Mouse (Mus musculus) spleen, postnatal 14 days (tissue): Measurements from ENCODE around the gene March5.
"Not testable (repeated sequence)": the region's sequence is repeated elsewhere in the genome, so short reads cannot be mapped to it uniquely, and the experiment has no call there.

Source experiments
- DNase-seq, 2 experiments: peaks; one replicate each; pipeline ENCODE4 v3.0.0; 2021 to 2022; ENCODE audit warnings: low spot score in 2 of 2

March5 gene

DNA sequence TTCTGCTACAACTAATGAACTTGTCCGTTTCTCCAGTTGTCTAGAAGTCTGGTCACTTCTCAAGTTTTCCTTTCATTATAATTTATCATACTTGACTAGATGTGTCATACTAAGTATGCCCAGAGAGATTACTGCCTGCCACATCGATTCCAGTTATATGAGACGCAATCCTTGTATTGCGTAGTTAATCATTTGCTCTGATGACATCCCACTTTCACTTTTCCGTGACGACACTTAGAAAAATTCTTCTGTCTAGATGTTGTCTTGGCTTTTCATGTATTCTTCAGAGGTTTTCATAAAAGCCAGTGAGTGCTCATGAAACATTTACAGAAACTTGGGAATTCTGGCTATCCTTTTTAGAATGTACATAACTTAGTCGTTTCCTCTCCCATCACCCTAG is 1.6 kb downstream of the March5 start:
- no peak for DNase-seq

DNA sequence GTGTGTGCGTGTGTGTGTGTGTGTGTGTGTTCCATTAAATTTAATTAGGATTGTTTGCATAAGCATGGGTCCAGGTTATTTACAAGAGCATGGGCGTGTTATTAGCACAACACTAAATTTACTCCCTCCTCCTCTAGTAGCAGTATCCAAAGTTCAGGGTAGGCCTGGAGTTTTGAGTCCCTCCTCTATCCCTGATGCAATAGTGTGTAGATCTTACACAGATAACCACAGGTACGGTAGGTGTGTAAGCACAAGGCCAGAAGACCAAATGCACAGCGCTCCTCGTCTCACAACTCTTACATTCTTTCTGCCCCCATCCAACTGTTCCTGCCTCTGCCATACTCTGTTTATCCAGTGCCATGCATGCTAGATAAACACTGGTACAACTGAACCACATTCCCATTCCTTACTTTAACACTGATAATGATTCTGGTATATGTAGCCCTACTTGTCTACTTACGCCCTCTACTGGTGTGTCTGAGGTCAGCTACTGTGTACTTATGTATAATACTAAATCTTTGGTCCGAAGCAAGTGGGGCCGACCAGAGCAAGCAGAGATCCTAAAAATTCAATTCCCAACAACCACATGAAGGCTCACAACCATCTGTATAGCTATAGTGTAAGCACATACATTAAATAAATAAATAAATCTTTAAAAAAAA is 2.3 kb downstream of the March5 start:
- no peak for DNase-seq

DNA sequence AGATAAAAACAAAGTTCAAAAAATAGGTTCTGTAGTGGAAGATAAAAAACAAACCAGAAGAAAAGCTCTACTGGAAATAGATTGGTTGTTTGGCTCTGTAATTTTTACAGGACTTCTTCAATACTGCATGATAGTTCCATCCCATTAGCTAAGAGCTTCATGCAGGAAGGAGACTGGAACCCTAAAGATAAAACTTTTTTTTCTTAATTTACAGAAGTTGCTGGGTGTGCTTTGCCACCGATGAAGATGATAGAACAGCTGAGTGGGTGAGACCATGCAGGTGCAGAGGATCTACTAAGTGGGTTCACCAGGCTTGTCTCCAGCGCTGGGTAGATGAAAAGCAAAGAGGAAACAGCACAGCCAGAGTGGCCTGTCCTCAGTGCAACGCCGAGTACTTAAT is 3.1 kb downstream of the March5 start:
- no peak for DNase-seq

DNA sequence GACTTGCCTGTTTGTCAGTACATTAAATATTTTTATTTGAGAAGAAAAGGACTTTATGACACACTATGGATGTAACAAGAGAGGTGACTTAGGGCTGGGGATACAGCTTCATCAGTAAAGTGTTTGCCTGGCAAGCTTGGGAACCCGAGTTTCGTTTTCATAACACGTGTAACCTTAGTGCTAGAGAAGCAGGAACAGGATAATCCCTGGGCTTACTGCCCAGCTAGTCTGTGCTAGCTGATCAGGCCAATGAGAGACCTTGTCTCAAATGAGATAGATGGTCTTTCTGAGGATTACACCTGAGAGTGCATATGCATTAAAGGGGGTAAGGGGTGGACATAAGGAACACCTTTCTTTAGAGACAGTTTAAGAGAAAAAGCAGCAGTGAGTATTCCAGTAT is 4.1 kb downstream of the March5 start:
- no peak for DNase-seq

DNA sequence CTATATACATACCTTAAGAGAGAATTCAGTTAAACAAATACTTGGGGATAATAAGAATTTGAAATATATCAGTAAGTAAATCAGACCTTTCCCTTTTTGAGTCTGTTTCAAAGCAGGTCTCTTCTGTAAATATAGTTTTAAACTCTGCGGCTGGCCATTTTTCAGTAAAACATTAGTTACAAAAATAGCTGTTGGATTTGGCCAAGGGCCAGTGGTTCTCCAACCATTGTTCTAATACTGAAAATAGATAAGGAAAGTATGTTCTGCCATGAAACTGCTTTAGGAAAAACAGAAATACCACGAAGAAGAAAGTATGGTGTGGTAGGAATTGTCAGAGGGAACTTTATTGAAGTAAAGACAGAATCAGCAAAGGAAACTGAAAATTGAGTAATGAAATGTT is 7.4 kb downstream of the March5 start:
- DNase-seq, result no peak

DNA sequence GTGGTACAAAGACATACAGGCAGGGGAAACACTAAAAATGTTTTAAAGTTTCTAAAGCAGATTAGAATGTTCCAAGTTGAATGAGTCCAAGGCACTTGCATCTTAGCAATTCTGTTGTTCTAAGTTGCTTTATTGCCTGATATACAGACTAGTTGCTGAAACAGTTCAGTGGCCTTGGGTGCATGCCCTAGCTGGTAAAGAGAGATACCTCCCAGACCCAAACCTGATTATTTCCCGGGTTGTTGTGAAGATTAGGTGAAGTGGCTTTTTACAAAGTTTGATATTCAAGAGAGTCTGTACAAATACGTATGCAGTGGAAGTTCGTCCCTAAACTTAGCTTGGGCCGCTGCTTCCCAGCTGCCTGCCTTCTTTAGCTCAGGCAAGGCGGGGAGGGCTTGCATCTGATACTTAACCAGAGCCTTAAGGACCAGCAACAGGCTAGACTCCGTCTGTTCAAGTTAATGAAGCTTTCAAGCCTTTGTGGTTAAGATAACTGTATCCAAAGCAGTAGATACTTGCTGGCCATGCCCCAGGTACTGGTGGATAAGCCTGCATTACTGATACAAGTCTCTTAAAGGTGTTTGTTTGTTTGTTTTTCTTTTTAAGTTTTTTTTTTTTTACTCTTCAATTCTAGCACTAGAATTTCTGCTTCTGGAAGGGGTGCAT is 18.0 kb downstream of the March5 start:
- no peak for DNase-seq

DNA sequence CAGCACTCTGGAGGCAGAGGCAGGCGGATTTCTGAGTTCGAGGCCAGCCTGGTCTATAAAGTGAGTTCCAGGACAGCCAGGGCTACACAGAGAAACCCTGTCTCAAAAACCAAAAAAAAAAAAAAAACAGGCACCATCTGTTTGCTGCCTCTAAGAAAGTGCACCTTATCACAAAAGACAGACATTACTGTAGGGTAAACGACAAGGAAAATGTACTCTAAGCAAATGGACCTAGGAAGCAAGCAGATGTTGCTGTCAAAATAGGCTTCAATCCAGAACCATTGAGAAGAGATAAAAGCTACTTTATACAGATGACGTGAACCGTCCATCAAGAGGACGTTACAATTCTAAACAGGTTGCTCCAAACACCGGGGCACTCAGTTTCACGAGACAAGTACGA is 25.3 kb downstream of the March5 start:
- not testable (repeated sequence) for DNase-seq

DNA sequence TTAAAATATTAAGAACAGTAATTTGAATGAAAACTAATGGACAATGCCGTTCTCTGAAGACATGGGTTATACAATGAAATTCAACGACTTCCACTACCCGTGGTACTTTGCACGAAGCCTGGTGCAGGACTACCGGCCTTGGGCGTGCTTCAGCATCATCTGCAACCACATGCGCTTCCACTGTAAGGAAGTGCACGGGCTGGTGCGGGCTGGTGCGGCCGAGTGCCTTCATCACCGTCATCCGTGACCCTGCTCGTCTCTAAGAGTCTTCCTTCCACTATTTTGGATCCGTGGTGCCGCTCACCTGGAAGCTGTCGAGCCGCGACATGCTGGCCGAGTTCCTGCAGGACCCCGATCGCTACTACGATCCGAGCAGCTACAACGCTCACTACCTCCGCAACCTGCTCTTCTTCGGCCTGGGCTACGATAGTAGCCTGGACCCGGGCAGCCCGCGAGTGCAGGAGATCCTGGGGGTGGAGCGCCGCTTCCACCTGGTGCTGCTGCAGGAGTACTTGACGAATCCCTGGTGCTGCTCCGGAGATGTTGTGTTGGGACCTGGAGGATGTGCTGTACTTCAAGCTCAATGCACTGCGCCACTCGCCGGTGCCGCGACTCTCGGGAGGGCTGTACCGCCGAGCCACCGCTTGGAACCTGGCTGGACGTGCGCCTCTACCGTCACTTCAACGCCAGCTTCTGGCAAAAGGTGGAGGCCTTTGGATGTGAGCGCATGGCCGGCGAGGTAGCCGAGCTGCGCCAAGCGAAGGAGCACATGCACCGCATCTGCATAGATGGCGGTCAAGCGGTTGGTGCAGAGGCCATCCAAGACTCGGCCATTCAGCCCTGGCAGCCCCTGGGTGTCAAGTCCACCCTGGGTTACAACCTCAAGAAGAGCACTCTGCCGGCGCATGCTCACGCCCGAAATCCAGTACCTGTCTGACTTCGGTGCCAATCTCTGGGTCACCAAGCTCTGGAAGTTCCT is 26.5 kb downstream of the March5 start:
- peak in 1 of 2 experiments; percentile 40 for DNase-seq

DNA sequence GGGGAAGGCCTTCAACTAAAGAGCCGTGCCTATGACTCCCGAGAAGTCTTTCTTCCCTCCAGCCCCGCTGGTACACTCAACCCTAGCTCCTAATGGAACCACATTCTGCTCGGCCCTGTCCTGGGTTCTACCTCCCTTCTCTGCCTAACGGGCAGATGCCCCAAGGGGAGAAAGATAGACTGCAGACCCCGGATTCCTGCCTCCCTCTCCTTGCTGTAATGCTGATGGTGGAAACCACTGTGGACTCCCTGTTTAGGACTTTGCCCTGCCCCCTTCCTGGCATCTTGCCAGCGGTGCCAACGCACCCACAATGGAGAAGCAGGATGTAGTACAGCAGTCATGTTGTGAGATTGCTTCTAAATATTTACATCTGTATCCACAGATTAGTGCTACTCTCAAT is 28.5 kb downstream of the March5 start:
- peak; percentile 69 for DNase-seq

DNA sequence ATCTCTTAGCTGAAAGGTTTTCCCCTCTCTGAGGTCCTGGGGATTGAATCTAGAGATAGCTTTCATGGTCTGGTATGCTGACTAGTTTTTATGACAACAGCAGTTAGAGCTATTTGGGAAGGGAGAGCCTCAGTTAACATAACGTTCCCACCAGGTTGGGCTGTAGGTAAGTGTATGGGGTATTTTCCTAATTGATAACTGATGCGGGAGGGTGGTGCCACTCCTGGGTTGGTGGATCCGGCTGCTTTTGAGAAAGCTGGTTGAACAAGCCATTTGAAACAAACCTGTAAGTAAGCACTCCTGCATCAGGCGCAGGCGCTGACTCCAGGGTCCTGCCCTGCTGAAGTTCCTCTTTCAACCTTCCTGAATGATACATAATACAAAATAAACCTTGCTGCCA is 30.0 kb downstream of the March5 start:
- peak; percentile 25 to 39 for DNase-seq

DNA sequence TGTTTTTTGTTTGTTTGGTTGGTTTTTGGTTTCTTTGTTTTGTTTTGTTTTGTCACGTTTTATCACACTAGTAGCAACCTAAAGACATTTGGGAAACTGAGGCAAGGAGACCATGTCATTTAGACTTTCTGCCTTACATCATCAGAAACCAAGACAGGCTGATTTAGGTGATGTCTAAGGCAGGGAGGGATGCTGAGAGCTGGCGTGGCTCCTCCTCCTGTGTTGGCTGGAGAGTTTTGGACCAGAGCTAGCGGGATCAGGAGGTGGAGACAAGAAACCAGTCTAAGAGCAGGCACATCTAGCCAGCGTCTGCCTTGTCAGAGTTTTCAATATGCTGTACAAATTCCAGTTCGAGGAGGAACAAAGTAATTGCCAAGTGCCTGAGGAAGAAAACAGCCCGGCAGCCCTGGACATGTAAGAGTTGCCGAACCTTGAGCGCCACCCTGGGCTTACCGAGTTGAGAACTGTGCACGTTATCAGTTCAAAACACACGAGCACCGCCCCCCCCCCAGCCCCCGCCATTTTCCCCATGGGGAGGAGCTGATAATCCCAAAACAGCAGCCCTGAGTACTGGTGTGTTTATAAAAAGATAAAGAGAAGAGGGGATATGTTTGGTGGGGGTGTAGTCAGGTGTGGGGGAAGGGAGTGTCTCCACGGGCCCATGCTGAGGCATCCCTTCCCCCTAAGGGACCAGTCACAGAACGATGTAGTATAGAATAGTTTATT is 30.5 kb downstream of the March5 start:
- peak; percentile 59 to 66 for DNase-seq

DNA sequence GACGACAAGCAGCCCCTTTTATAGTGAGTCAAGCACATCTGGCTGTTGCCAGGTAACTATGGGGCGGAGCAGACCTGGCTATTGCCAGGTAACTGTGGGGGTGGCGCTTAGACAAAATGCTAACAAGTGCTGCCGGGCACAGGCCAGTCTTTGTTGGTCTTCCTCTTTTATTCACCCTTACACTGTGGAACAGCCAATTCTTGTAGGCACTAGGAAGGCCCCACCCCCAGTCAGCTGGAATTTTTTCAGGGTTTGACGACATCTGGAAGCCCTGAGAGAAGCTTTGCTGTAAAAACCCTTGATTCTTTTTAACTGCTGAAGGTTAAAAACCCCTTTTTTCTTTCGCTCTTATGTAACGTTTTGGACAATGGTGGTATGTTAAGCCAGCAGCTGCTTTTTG is 31.3 kb downstream of the March5 start:
- DNase-seq, result peak in 1 of 2 experiments; percentile 25

DNA sequence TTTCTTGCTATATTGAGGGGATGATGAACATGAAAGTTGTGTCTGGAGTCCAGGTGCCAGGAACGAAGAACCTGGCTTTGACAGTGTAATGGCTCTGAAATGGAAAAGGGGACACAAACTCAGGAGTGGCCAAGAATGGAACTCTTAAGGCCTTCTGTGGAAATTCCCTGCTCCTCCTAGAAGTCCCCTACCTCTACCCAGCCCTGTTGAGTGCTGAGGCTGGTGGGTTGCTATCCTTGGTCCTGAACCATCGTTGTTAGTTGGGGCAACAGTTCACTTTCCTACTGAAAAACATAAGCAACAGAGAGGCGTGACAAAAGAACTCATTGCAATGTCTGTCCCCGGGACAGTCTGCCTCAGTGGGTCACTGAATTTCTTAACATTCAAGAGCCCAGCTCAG is 31.8 kb downstream of the March5 start:
- peak in 1 of 2 experiments; percentile 33 for DNase-seq

DNA sequence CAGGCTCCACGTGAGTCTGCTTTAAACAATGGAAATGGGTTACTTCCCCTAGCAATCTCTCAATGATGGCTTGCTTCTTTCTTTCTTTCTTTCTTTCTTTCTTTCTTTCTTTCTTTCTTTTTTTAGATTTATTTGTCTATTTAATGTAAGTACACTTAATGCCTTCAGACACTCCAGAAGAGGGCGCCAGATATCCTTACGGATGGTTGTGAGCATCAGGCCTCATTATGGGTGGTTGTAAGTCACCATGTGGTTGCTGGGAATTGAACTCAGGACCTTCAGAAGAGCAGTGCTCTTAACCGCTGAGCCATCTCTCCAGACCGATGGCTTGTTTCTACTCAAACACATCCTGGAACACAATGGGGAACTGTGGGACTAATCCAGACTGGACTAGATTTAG is 33.9 kb downstream of the March5 start:
- DNase-seq, result no peak

DNA sequence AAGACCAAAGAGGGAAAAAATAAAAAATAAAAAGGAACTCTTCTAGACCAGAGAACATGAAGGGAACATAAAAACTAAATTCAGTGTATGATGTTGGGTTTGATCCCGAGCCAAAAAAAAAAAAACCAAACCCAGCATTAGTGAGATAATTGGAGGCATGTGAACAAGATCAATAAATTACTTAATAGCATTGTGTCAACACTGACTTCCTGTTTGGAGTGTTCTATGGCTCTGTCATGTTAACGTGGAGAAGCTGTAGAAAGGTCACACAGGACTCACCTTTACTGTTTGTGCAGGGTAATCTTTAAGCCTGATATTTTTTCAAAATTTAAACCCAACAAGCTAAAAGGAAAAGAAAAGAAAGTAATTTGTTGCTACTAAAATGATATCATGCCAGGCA is 35.4 kb downstream of the March5 start:
- DNase-seq, result no peak

DNA sequence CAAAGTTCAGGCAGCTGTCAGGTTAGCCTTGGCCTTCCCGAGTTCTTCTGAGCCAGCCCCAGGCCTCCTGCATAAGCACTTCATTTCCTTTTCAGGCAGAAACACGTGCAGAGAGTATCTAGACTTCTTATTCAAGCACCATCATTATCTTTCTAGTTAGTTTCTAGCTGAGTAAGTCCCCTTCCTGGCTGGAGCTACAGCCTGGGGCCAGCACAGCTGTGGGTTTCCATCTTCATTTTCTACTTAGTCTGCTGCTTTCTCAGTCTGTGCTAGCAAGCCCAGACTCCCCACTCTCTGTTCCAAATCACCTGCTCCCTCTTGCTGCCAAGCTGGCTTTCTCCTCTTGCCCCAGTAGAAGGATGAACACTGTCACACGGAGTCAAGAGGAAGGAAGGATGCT is 39.5 kb downstream of the March5 start:
- no peak for DNase-seq

DNA sequence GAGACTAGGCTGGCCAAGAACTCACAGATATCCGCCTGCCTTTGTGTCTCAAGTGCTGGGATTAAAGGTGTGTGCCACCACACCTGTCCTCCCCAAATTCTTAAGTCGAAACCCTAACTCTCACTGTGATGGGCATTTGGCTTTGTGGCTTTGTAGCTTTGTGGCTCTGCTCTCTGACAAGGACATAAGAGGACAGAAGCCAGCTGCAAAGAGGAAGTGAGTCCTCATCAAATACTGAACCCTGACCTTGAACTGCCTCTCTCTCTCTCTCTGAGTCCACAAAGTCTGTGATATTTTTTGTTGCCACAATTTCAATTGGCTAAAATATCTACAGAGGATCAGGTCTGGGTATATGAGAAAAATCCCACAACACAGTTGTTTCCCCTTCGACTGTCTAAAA is 40.9 kb downstream of the March5 start:
- DNase-seq, result no peak

DNA sequence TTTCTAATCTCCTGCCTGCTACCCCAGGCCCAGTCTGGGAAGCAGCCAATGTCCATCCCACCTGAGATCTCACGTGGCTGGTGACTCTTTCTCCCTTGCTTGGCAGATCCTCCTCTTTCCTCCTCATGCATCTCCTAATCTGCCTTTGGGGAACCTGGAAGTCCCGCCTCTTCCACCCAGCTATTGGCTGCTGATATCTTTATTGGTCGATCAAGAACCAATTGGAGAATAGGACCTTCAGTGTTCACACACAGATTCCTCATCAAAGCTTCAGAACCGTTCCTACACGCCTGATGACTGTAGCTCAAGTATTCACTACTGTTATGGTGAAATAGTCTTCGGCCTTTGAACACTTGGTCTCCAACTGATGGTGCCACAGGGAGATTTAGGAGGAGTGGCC is 44.8 kb downstream of the March5 start:
- no peak for DNase-seq

DNA sequence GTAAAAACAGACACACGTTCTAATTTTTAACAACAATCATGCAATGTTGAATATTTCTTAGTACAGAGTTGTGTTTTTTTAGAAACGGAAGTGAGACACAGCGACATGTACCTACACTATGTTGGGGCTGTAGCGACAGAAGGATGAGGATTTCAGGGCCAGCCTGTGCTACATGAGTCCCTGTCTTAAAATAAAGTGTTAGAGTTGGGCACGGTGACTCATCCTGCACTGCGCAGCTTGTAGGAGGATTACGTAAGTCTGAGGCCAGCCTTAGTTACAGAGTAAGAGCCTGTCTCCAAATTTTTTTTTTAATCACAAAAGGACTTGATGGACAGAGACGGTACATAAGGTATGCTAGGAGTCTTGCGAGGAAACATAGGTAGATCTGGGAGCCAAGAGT is 48.0 kb downstream of the March5 start:
- no peak for DNase-seq

DNA sequence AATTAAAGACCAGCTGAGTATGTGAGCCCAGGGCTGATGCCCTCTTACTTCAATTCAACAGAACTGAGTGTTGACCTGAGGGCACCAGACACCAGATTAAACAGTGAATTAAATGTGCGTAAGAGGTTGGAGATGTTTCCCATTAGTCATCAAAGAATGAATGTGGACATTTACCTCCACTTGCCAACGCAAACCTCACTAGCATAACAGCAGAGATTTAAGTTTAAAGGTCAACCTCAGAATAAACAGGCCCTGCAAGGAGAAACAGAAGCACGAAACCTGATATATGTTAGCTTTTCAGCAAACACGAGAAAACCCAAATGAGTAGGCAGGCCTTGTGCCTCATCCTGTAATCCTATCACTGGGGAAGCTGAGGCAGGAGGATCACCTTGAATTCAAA is 55.0 kb downstream of the March5 start:
- no peak for DNase-seq

DNA sequence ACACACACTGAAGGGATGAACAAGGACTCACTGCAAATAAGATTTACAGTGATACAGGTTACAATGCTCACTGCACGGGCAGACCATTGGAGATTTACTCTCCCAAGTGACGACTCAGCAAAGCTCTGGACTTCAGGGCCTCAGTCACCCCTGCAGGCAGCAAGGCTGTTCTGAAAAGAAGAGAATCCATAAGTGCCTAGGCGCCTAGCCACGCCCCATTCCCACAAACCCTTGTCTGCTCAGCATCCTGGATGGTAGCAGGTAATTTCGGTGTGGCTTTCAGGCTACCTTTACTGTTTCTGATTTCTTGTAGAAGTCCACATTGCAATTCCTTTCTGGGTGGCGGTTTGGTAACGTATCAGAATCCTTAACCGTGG is 56.2 kb downstream of the March5 start:
- no peak for DNase-seq
